Mouse (Mus musculus) erythroblast, embryonic 14.5 days (primary cell): ENCODE measurements around the gene Znrf4. TPM values are rescaled to one million over a fixed set of nuclear protein-coding genes. Genes with fewer than 3 reads are reported as not detected.
A peak's percentile ranks its signal among the peaks of the same experiment; 100 is the strongest.

ENCODE experiments used
- H3K27me3 ChIP-seq: 2 replicates; pipeline ENCODE4 v1.6.1; 2012; ENCODE audit warnings: inconsistent platforms; ENCODE audit not compliant: control insufficient read depth
- H3K36me3 ChIP-seq: 2 replicates; pipeline ENCODE4 v1.6.1; 2012; ENCODE audit warnings: mild to moderate bottlenecking, inconsistent platforms; ENCODE audit not compliant: control insufficient read depth
- H3K4me1 ChIP-seq: 2 replicates; pipeline ENCODE4 v1.6.1; 2012; ENCODE audit warnings: inconsistent platforms; ENCODE audit not compliant: control insufficient read depth
- H3K4me3 ChIP-seq: replicated peaks from 2 replicates; pipeline ENCODE3; 2012; ENCODE audit warnings: moderate library complexity, mild to moderate bottlenecking, inconsistent platforms
- H3K9me3 ChIP-seq: 2 replicates; pipeline ENCODE4 v1.6.1; 2012; ENCODE audit warnings: low read length, inconsistent platforms, mixed read lengths; ENCODE audit not compliant: control insufficient read depth
- GATA1 ChIP-seq: IDR thresholded peaks from 2 replicates; pipeline ENCODE4 v1.6.1; 2012; ENCODE audit warnings: low read length, inconsistent platforms, mixed read lengths
- TAL1 ChIP-seq: IDR thresholded peaks from 3 replicates; pipeline ENCODE4 v1.6.1; 2012; ENCODE audit warnings: low read length, inconsistent platforms, mixed read lengths
- polyA plus RNA-seq: library from polyadenylated mRNA; stranded (reverse); fragments of >175 nt; gene quantifications from 2 replicates; pipeline ENCODE4 v1.2.3, GENCODE M21; 2012

The Znrf4 gene
- polyA plus RNA-seq, 1 experiment: not detected

DNA sequence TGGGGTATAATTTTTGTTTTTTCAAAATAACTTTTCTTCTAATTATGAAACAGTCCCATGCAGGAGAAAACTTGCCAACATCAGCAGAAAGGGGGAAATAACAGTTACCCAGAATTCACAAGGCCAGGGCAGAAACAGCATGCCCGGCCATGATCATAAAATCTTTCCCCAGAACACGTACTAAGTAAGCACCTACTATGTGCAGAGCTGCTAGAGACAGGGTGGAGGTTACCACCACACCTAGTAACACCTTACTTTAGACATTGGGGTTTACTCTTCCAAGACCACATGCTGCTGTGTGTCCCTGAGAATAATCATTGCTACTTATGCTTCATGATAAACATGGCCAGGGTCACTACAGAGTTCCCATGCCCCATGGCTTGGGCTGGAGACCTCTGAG lies 47.9 kb downstream of the Znrf4 start:
- H3K36me3 ChIP-seq: no peaks in the 10 kb centered on the region

DNA sequence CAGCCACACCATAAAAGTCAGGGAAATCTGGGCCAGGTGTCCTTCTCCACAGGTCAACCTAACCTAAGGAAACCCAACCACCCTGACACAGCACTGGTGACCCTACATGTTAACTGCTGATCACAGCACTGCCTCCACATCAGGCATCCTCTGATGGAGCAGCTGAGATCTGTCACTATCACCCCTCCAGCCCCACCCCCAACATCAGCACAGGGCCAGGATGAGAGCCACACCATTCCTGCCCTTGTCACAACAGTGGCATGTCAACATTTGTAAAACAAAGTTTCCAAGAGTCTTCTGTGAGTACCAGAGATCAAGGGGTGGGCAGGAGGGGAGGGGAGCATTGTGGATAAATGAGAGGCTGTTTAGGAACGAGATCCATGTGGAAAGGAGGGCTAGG lies 48.7 kb downstream of the Znrf4 start:
- peaks cover 22% of the 10 kb centered on the region for H3K4me1 ChIP-seq
- peaks cover 29% of the 10 kb centered on the region for H3K27me3 ChIP-seq

More for the DNA sequence above, 47.9 kb downstream of the Znrf4 start:
- TF ChIP-seq GATA1 (no peak), TAL1 (no peak)
- Histone ChIP-seq H3K27me3 (peaks cover 37% of the 10 kb centered on the region), H3K9me3 (peaks cover 9% of the 10 kb centered on the region; the same call in 1 of the 2 replicates), H3K4me3 (no peak overlapping the region), H3K4me1 (peaks cover 22% of the 10 kb centered on the region)

DNA sequence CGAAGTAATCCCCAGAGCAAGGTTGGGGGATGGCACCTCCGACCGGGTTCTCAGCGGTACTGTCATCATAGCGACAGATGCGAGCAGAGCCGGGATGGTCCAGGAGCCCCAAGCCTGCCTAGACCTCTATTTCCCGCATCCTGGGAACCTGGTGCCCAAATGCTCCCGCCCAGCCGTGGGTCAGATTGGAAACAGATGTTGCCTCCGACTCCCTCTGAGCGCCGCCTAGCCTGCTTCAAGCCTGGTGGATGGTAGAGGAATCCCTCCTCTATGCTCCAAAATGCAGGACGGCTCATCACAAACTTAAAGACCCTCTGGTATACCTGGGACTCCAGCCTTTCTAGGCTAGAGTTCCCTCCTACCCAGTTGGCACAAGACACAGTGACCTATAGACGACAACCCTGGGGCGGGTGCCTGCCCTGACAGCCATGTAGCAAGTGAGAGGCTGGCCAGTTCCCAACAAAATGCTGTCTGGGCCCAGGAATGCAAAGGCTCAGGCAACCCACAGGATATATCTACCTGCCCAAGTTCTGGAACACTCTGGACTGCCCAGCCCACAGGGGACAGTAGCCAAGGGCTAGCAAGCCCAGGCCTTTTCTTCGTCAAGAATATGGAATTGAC lies 49.3 kb downstream of the Znrf4 start:
- Histone ChIP-seq H3K9me3 (peaks cover under 1% of the 10 kb centered on the region; the same call in 1 of the 2 replicates), H3K36me3 (no peaks in the 10 kb centered on the region; the same call in 1 of the 2 replicates), H3K4me1 (peaks cover 22% of the 10 kb centered on the region), H3K4me3 (peak overlapping the region; percentile 69), H3K27me3 (peaks cover 23% of the 10 kb centered on the region)
- no peak for TF ChIP-seq GATA1
- TF ChIP-seq TAL1: no peak

More for the DNA sequence above, 48.7 kb downstream of the Znrf4 start:
- Histone ChIP-seq H3K9me3 (peaks cover 6% of the 10 kb centered on the region; the same call in 1 of the 2 replicates), H3K36me3 (no peaks in the 10 kb centered on the region), H3K4me3 (no peak overlapping the region)
- no peak for TF ChIP-seq GATA1
- no peak for TF ChIP-seq TAL1

DNA sequence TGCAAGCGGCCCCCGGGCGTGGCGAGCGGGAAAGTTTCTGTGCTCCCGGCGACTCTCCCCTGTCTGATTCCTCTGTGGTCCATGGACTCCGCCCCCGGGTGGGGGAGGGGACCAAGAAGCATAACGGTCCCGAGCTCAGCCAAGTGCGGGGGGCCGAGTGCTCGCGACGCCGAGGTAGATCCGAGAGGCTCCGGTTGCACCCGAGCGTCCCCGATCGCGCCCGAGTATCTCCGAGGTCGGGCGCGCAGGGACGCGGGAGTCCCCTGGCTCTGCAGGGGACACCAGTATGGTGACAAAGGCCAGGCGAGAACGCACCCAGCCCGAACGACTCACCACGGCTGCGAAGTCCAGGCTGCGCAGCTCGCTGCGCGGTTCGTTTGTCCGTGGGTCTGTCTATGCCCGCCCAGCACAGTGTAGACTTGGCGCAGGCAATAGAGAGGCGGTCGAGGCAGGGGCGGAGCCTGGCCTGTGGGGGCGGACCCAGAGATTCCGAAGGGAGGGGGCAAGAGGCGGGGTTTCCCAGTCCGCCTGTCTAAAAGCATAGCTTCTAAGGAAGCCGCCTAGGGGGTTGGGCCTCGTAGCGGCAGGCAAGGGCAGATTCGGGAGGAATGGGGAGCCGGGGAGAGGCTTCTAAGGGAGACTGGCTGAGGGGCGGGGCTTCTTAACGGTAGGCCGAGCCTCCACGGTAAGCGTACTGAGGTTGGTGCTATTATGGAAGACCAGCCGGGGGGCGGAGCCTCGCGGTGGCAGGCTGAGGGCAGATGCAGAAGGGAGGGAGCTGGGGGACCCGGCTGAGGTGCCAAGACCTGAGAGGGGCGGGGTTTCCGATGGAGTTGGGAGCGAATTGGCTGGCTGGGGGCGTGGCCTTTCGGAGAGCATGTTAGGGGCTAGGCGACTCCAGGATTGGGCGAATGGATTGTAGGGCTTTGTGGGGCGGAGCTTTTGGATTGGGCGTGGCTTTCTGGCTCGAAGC lies 50.2 kb downstream of the Znrf4 start:
- Histone ChIP-seq H3K4me3 (peak overlapping the region; percentile 69), H3K27me3 (peaks cover 23% of the 10 kb centered on the region), H3K4me1 (peaks cover 22% of the 10 kb centered on the region), H3K36me3 (peaks cover 2% of the 10 kb centered on the region; the same call in 1 of the 2 replicates), H3K9me3 (no peaks in the 10 kb centered on the region)
- TF ChIP-seq TAL1 (no peak), GATA1 (no peak)

Other genes with a start within 250 kb of the Znrf4 start
- 0.90 and 0.96 TPM in 2 replicates for gene Ticam1, start 235.6 kb downstream of the Znrf4 start, polyA plus RNA-seq
- gene Plin3, start 219.6 kb downstream of the Znrf4 start, polyA plus RNA-seq: 0.86 and 1.3 TPM in 2 replicates
- gene Arrdc5, start 212.1 kb downstream of the Znrf4 start, polyA plus RNA-seq: not detected in 2 replicates
- 30.4 and 30.5 TPM in 2 replicates for gene Uhrf1, start 209.1 kb downstream of the Znrf4 start, polyA plus RNA-seq
- 1.1 and 2.2 TPM in 2 replicates for gene Kdm4b, start 186.4 kb downstream of the Znrf4 start, polyA plus RNA-seq
- 0.33 and 0.44 TPM in 2 replicates for gene Ptprs, start 35.9 kb downstream of the Znrf4 start, polyA plus RNA-seq
- 0.04 and 0.10 TPM in 2 replicates for gene Gm20219, start 42.0 kb upstream of the Znrf4 start, polyA plus RNA-seq
- 26.3 and 27.6 TPM in 2 replicates for gene Safb2, start 72.2 kb upstream of the Znrf4 start, polyA plus RNA-seq
- 27.9 and 29.6 TPM in 2 replicates for gene Safb, start 72.4 kb upstream of the Znrf4 start, polyA plus RNA-seq
- 21.4 and 25.5 TPM in 2 replicates for gene 2410015M20Rik, start 97.3 kb upstream of the Znrf4 start, polyA plus RNA-seq
- gene Rpl36, start 101.0 kb upstream of the Znrf4 start, polyA plus RNA-seq: 810 and 1,011 TPM in 2 replicates
- 6.7 TPM in 2 replicates for gene Lonp1, start 114.5 kb upstream of the Znrf4 start, polyA plus RNA-seq
- not detected in 2 replicates for gene Catsperd, start 115.7 kb upstream of the Znrf4 start, polyA plus RNA-seq
- 16.4 and 17.4 TPM in 2 replicates for gene Ranbp3, start 160.9 kb upstream of the Znrf4 start, polyA plus RNA-seq
- gene Ndufa11, start 205.3 kb upstream of the Znrf4 start, polyA plus RNA-seq: 70.5 and 83.1 TPM in 2 replicates
- gene Vmac, start 205.6 kb upstream of the Znrf4 start, polyA plus RNA-seq: 0.22 and 0.55 TPM in 2 replicates
- 1.4 and 2.2 TPM in 2 replicates for gene Nrtn, start 245.1 kb upstream of the Znrf4 start, polyA plus RNA-seq